Mouse (Mus musculus) intestine, postnatal 0 days (tissue): ENCODE measurements around the gene Socs4. TPM values are rescaled to one million over a fixed set of nuclear protein-coding genes. Genes with fewer than 3 reads are reported as not detected.

ENCODE experiments used
- ATAC-seq: fragments of 200-750 bp; cut with Nextera tagmentation; 2 replicates; pipeline ENCODE4 v1.8.0; 2017; ENCODE audit warnings: mild to moderate bottlenecking, moderate TSS enrichment, moderate library complexity
- H3K27ac ChIP-seq: fragments of 300-500 bp; sonication (generic); 2 replicates; pipeline ENCODE4 v1.5.1; 2014; ENCODE audit warnings: mild to moderate bottlenecking, low read depth, low read length, moderate library complexity
- H3K27me3 ChIP-seq: fragments of 300-500 bp; sonication (generic); replicated peaks from 2 replicates; pipeline ENCODE4 v1.6.1; 2014; ENCODE audit warnings: low read length, mixed read lengths; ENCODE audit not compliant: control insufficient read depth, insufficient read depth
- H3K36me3 ChIP-seq: fragments of 300-500 bp; sonication (generic); 2 replicates; pipeline ENCODE4 v1.6.1; 2014; ENCODE audit warnings: mild to moderate bottlenecking, moderate library complexity; ENCODE audit not compliant: control insufficient read depth, insufficient read depth
- H3K4me1 ChIP-seq: fragments of 300-500 bp; sonication (generic); replicated peaks from 2 replicates; pipeline ENCODE4 v1.6.1; 2014; ENCODE audit warnings: antibody characterized with exemption, low read length, mixed read lengths; ENCODE audit not compliant: control insufficient read depth, insufficient read depth
- H3K4me2 ChIP-seq: fragments of 300-500 bp; sonication (generic); replicated peaks from 2 replicates; pipeline ENCODE4 v1.6.1; 2014; ENCODE audit warnings: low read depth, mild to moderate bottlenecking, moderate library complexity
- H3K4me3 ChIP-seq: fragments of 300-500 bp; sonication (generic); 2 replicates; pipeline ENCODE4 v1.5.1; 2014; ENCODE audit warnings: low read depth, low read length
- H3K9ac ChIP-seq: fragments of 300-500 bp; sonication (generic); 2 replicates; pipeline ENCODE4 v1.6.1; 2014; ENCODE audit warnings: mild to moderate bottlenecking, low read depth, low read length
- H3K9me3 ChIP-seq: fragments of 300-500 bp; sonication (generic); 2 replicates; pipeline ENCODE4 v1.6.1; 2016; ENCODE audit warnings: mixed run types; ENCODE audit not compliant: control insufficient read depth
- CTCF ChIP-seq: sonication (generic); IDR thresholded peaks from 2 replicates; pipeline ENCODE4 v1.5.1; 2016; ENCODE audit warnings: low read depth, mild to moderate bottlenecking, control low read depth, antibody characterized with exemption, moderate library complexity
- WGBS: fragments of 180-500 bp; shearing (Covaris S2); extraction: QIAGEN DNeasy Blood & Tissue Kit; methylation state at CpG from one replicate; pipeline ENCODE4 v1.1.7; 2014; 5-methylcytosine and 5-hydroxymethylcytosine counted together
- polyA plus RNA-seq: library from polyadenylated mRNA; unstranded; fragments of >200 nt; fragmentation: Nextera tagmentation; extraction: Ambion mirVana; gene quantifications from 2 replicates; pipeline ENCODE4 v1.2.1, GENCODE M21; 2015

Gene Socs4
- polyA plus RNA-seq, 1 experiment from 2014 or later = 4.3 TPM

DNA sequence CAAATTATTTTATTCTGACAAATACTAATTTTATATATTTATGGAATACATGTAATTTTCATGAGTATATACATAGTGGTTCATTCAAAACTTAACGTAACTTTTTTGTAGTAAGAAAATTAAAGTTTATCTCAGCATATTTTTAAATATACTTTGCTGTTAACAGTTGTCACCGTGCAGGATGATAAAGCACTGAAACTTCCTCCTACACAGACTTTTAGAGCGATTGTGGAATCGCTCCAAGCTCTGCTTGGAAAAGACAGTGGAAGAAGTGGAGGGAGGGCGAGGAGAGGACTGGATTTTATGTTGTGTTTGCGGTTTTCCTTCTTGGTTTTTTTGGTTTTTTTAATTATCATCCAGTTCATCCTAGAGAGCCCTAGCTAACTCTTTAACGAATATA is 6.8 kb downstream of the Socs4 start:
- no peak for ATAC-seq
- Histone ChIP-seq H3K36me3 (no peaks in the 10 kb centered on the region), H3K4me2 (no peak overlapping the region), H3K27me3 (no peaks in the 10 kb centered on the region), H3K9me3 (no peaks in the 10 kb centered on the region), H3K4me3 (no peak overlapping the region), H3K27ac (no peak overlapping the region), H3K4me1 (no peaks in the 10 kb centered on the region), H3K9ac (no peak overlapping the region)
- no peak for TF ChIP-seq CTCF
- WGBS = 62% methylated on average over 7 of the region's 7 CpGs

GRCm38 (mm10) chr14:47285271-47285670 is 8.5 kb downstream of the Socs4 start:
- Histone ChIP-seq H3K4me2 (0 out of 2 replicates have a peak overlapping the region, but pooled peaks have one; percentile 24), H3K4me1 (no peaks in the 10 kb centered on the region), H3K36me3 (peaks cover 6% of the 10 kb centered on the region), H3K27ac (no peak overlapping the region), H3K9ac (no peak overlapping the region), H3K4me3 (no peak overlapping the region), H3K9me3 (no peaks in the 10 kb centered on the region), H3K27me3 (no peaks in the 10 kb centered on the region)
- no peak for TF ChIP-seq CTCF
- WGBS = 88% methylated on average over 2 of the region's 2 CpGs
- peak; percentile 90 for ATAC-seq

- 68% methylated on average over 1 of the region's 1 CpGs for WGBS
- no peak for TF ChIP-seq CTCF
- H3K9ac ChIP-seq = no peak overlapping the region
- H3K4me3 ChIP-seq = no peak overlapping the region
- peaks cover 10% of the 10 kb centered on the region for H3K36me3 ChIP-seq
- H3K9me3 ChIP-seq = no peaks in the 10 kb centered on the region
- no peaks in the 10 kb centered on the region for H3K4me1 ChIP-seq
- H3K4me2 ChIP-seq = no peak overlapping the region
- no peak for ATAC-seq
- H3K27me3 ChIP-seq = no peaks in the 10 kb centered on the region
- no peak overlapping the region for H3K27ac ChIP-seq
These were observed 9.5 kb downstream of the Socs4 start for GRCm38 (mm10) chr14:47286215-47286614.

DNA sequence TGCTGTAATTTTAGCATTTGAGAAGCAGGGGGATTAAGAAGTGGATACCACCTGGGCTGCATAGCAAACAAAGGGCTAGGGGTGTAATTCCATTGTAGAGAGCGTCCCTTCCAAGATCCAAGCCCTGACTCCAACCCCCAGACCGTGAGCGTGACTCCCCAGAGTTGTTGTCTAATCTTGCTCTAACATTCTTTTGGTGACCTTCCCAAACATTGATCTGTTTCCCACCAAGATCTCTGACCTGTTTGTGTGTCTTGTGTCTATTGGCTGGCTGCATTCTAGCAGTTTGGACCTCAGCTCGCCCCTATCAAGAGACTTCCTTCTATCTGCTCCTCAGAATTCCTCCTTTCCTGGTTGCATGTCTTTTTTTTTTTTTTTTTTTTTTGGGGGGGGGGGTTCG is 10.3 kb downstream of the Socs4 start:
- H3K27me3 ChIP-seq = no peaks in the 10 kb centered on the region
- no peaks in the 10 kb centered on the region for H3K9me3 ChIP-seq
- H3K27ac ChIP-seq = no peak overlapping the region
- WGBS = 87% methylated on average over 4 of the region's 5 CpGs
- no peak overlapping the region for H3K9ac ChIP-seq
- H3K4me3 ChIP-seq = no peak overlapping the region
- ATAC-seq = no peak
- H3K4me1 ChIP-seq = no peaks in the 10 kb centered on the region
- TF ChIP-seq CTCF = no peak
- peaks cover 10% of the 10 kb centered on the region for H3K36me3 ChIP-seq
- H3K4me2 ChIP-seq = no peak overlapping the region

GRCm38 (mm10) chr14:47291772-47292171 is 15.0 kb downstream of the Socs4 start:
- 73% methylated on average over 1 of the region's 1 CpGs for WGBS
- no peaks in the 10 kb centered on the region for H3K9me3 ChIP-seq
- no peak for TF ChIP-seq CTCF
- no peaks in the 10 kb centered on the region for H3K4me1 ChIP-seq
- H3K36me3 ChIP-seq = peaks cover 10% of the 10 kb centered on the region
- no peak for ATAC-seq
- H3K27ac ChIP-seq = no peak overlapping the region
- no peaks in the 10 kb centered on the region for H3K27me3 ChIP-seq
- no peak overlapping the region for H3K9ac ChIP-seq
- H3K4me3 ChIP-seq = no peak overlapping the region
- H3K4me2 ChIP-seq = no peak overlapping the region

GRCm38 (mm10) chr14:47294136-47294535 is 17.4 kb downstream of the Socs4 start:
- Histone ChIP-seq H3K9ac (peak overlapping the region; percentile 45), H3K27me3 (no peaks in the 10 kb centered on the region), H3K9me3 (no peaks in the 10 kb centered on the region), H3K4me3 (no peak overlapping the region), H3K4me1 (no peaks in the 10 kb centered on the region), H3K36me3 (peaks cover 10% of the 10 kb centered on the region), H3K27ac (no peak overlapping the region), H3K4me2 (no peak overlapping the region; the same call in 1 of the 2 replicates)
- 26% methylated on average over 4 of the region's 4 CpGs for WGBS
- no peak for TF ChIP-seq CTCF
- no peak for ATAC-seq

GRCm38 (mm10) chr14:47296232-47296631 is 19.5 kb downstream of the Socs4 start:
- H3K4me3 ChIP-seq = no peak overlapping the region
- peak overlapping the region; percentile 82 for H3K27ac ChIP-seq
- WGBS = 34% methylated on average over 2 of the region's 2 CpGs
- no peaks in the 10 kb centered on the region for H3K4me1 ChIP-seq
- no peaks in the 10 kb centered on the region for H3K36me3 ChIP-seq
- no peak for TF ChIP-seq CTCF
- peak; percentile 60 for ATAC-seq
- no peak overlapping the region for H3K4me2 ChIP-seq
- no peak overlapping the region for H3K9ac ChIP-seq
- no peaks in the 10 kb centered on the region for H3K27me3 ChIP-seq
- no peaks in the 10 kb centered on the region for H3K9me3 ChIP-seq
